Mouse (Mus musculus) lung, adult 2 months (tissue): ENCODE results near the gene Dab1.

Experiments used
- CTCF ChIP-seq: fragments of 200-500 bp; IDR thresholded peaks from 2 replicates; pipeline ENCODE4 v1.5.1; 2011; ENCODE audit warnings: mild to moderate bottlenecking, low read length, control low read depth; ENCODE audit not compliant: insufficient read depth
- POLR2A ChIP-seq: fragments of 200-500 bp; IDR thresholded peaks from 2 replicates; pipeline ENCODE4 v1.6.1; 2011; ENCODE audit warnings: low read depth, mild to moderate bottlenecking, control low read depth, low read length, borderline replicate concordance; ENCODE audit errors: extremely low read depth

GRCm38 (mm10) chr4:104694188-104694587 is 1075.0 kb downstream of the Dab1 start:
- TF ChIP-seq CTCF = no peak
- no peak for TF ChIP-seq POLR2A
